Mouse (Mus musculus): ENCODE results near the gene Ugt1a10.

DNA sequence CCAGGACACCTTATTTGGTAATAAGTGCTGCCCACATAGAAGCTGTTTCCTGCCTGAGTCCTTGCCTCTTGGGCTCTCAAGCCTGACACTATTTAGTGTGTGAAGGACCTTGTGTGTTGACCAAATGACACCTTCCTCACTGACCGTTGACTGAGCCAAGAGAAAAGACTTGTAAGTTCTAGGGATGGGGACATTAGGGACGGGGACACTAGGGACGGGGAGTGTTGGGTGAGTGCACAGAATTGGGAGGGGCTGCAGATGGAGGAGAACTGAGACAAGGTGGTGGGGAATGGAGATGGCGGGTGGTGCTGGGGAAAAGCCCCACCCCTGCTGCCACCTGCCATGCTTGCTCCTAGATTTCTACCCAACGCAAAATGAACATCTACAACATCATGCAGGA is 174.8 kb downstream of the Ugt1a10 start:
- TF ChIP-seq POLR2A (IDR thresholded peaks at IDR 0.05; ENCODE audit: low read depth, low read length): no peak
- TF ChIP-seq CTCF (IDR thresholded peaks at IDR 0.05; ENCODE audit: extremely low read depth, insufficient read length, insufficient replicate concordance, low read depth, low read length): no peak

Measured in small intestine, adult 2 months (tissue).